Mouse (Mus musculus): Measurements from ENCODE around the gene Serinc1. TPM values are rescaled to one million over a fixed set of nuclear protein-coding genes. Genes with fewer than 3 reads are reported as not detected.

Gene Serinc1
- polyA plus RNA-seq, 1 experiment from 2014 or later: 80.9 TPM

GRCm38 (mm10) chr10:57515278-57515677 lies 17.1 kb downstream of the Serinc1 start:
- Histone ChIP-seq H3K9me3 (ENCODE audit: control insufficient read depth) (no peaks in the 10 kb centered on the region), H3K4me2 (replicated peaks; ENCODE audit: low read depth) (no peak overlapping the region), H3K27me3 (replicated peaks; ENCODE audit: control insufficient read depth, insufficient read depth, low read length) (no peaks in the 10 kb centered on the region), H3K27ac (ENCODE audit: low read depth, low read length) (no peak overlapping the region), H3K9ac (ENCODE audit: low read depth, low read length) (no peak overlapping the region), H3K4me1 (replicated peaks; ENCODE audit: control insufficient read depth, insufficient read depth, low read length) (no peaks in the 10 kb centered on the region), H3K36me3 (ENCODE audit: control insufficient read depth, insufficient read depth) (peaks cover 56% of the 10 kb centered on the region), H3K4me3 (ENCODE audit: low read depth, low read length) (no peak overlapping the region)
- 71% methylated on average over 1 of the region's 1 CpGs for WGBS
- TF ChIP-seq CTCF (IDR thresholded peaks at IDR 0.05; ENCODE audit: low read depth): no peak
- no peak for ATAC-seq

DNA sequence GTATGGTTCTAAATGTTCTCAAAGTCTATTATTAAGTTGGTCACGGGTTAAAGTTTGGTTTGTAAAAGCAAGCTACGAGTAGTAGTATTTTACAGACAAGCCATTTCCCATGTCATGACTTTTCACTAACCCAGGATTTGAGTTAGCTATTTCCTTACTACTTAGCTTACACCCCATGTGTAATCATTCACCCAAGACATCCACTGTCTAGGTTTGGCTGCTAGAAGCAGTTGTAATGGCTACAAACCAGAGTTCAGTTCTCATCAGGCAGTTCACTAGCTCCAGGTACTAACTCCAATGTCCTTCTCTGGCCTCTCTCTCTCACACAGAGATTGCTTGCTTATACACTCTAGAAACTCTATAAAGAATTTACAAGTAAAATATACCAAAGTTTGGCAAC lies 17.7 kb downstream of the Serinc1 start:
- no peaks in the 10 kb centered on the region for H3K27me3 ChIP-seq (replicated peaks; ENCODE audit: control insufficient read depth, insufficient read depth, low read length)
- H3K4me1 ChIP-seq (replicated peaks; ENCODE audit: control insufficient read depth, insufficient read depth, low read length): no peaks in the 10 kb centered on the region
- H3K4me3 ChIP-seq (ENCODE audit: low read depth, low read length): no peak overlapping the region
- no peak overlapping the region for H3K27ac ChIP-seq (ENCODE audit: low read depth, low read length)
- 92% methylated on average over 2 of the region's 2 CpGs for WGBS
- H3K36me3 ChIP-seq (ENCODE audit: control insufficient read depth, insufficient read depth): peaks cover 53% of the 10 kb centered on the region
- ATAC-seq: no peak
- no peak for TF ChIP-seq CTCF (IDR thresholded peaks at IDR 0.05; ENCODE audit: low read depth)
- H3K9ac ChIP-seq (ENCODE audit: low read depth, low read length): no peak overlapping the region
- H3K4me2 ChIP-seq (replicated peaks; ENCODE audit: low read depth): no peak overlapping the region
- H3K9me3 ChIP-seq (ENCODE audit: control insufficient read depth): no peaks in the 10 kb centered on the region

DNA sequence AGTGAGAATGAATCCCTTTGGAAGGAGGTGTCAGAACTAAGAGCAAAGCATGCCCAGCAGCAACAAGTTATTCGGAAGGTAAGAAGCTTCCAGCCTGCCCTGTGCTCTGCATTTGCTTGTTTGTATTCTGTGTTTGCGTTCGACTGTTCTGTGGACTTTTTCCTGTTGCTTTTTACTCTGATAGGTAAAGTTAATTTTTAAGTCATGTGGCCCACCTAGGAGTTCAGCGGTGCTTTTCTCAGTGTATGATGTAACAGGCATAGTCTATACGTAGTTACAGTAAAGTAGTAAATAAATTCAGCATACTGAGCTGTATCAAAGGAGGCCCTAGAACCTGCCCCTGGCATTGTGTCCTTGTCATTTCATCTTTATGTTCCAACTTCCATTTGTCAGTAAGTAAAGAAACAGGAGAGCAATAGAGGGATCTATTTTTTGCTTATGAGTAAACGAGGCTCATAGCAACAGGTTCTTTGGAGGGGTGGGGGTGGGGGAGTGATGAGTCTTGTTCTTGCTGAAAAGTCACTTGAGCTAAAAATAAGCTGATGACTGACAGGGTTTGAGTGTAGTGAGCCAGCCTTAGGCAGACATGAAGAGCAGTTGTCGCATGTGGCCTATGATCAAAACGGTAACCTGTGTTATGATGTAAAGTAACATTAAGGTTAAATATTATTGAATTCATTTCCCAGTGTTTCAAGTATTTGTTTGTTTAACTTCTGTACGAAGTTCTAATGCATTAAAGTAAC lies 32.7 kb downstream of the Serinc1 start:
- Histone ChIP-seq H3K4me2 (replicated peaks; ENCODE audit: low read depth) (no peak overlapping the region), H3K9ac (ENCODE audit: low read depth, low read length) (no peak overlapping the region), H3K4me1 (replicated peaks; ENCODE audit: control insufficient read depth, insufficient read depth, low read length) (no peaks in the 10 kb centered on the region), H3K27me3 (replicated peaks; ENCODE audit: control insufficient read depth, insufficient read depth, low read length) (no peaks in the 10 kb centered on the region), H3K36me3 (ENCODE audit: control insufficient read depth, insufficient read depth) (no peaks in the 10 kb centered on the region), H3K4me3 (ENCODE audit: low read depth, low read length) (no peak overlapping the region), H3K27ac (ENCODE audit: low read depth, low read length) (no peak overlapping the region), H3K9me3 (ENCODE audit: control insufficient read depth) (no peaks in the 10 kb centered on the region)
- no peak for TF ChIP-seq CTCF (IDR thresholded peaks at IDR 0.05; ENCODE audit: low read depth)
- ATAC-seq: no peak
- WGBS: 58% methylated on average over 9 of the region's 9 CpGs

DNA sequence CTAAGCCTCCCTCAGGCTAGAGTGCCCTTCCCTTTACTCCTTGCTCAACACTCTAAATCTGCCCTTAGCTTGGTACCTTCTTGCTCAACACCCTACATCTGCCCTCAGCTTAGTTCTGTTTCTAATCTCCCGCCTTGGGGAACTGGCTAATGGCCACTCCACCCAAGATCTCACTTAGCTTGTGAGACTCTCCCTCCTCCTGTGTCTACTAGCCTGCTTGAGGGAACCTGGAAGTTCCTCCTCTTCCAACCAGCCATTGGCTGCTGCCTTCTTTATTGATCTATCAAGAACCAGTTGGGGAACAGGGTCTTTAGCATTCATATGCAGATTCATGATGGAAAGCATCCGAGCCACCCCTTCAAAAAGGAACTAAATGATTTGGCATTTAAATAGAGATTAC lies 40.3 kb downstream of the Serinc1 start:
- Histone ChIP-seq H3K4me2 (replicated peaks; ENCODE audit: low read depth) (no peak overlapping the region), H3K27ac (ENCODE audit: low read depth, low read length) (no peak overlapping the region), H3K9ac (ENCODE audit: low read depth, low read length) (no peak overlapping the region), H3K27me3 (replicated peaks; ENCODE audit: control insufficient read depth, insufficient read depth, low read length) (no peaks in the 10 kb centered on the region), H3K9me3 (ENCODE audit: control insufficient read depth) (no peaks in the 10 kb centered on the region), H3K4me1 (replicated peaks; ENCODE audit: control insufficient read depth, insufficient read depth, low read length) (no peaks in the 10 kb centered on the region), H3K4me3 (ENCODE audit: low read depth, low read length) (no peak overlapping the region), H3K36me3 (ENCODE audit: control insufficient read depth, insufficient read depth) (no peaks in the 10 kb centered on the region)
- 77% methylated on average over 2 of the region's 2 CpGs for WGBS
- no peak for TF ChIP-seq CTCF (IDR thresholded peaks at IDR 0.05; ENCODE audit: low read depth)
- ATAC-seq: no peak

DNA sequence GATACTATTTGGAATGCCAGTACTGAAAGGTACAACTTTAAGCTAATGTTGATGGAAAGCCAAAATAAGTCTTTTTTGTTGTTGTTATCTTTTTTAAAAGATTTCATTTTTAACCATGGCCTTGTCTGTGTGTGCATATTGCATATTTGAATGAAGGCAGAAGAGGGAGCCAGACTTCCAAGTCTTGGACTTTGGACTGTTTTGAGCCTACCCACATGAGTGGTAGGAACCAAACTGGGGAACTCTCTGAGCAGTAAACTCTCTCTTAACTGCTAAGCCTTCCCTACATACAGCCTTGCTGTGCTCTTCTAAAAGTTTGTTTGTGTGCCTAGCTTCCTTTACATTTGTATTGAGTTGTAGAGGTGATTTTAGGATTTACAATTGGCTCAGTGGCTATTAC lies 43.7 kb downstream of the Serinc1 start:
- Histone ChIP-seq H3K4me3 (ENCODE audit: low read depth, low read length) (no peak overlapping the region), H3K27me3 (replicated peaks; ENCODE audit: control insufficient read depth, insufficient read depth, low read length) (no peaks in the 10 kb centered on the region), H3K9me3 (ENCODE audit: control insufficient read depth) (no peaks in the 10 kb centered on the region), H3K4me1 (replicated peaks; ENCODE audit: control insufficient read depth, insufficient read depth, low read length) (no peaks in the 10 kb centered on the region), H3K4me2 (replicated peaks; ENCODE audit: low read depth) (no peak overlapping the region), H3K27ac (ENCODE audit: low read depth, low read length) (no peak overlapping the region), H3K36me3 (ENCODE audit: control insufficient read depth, insufficient read depth) (no peaks in the 10 kb centered on the region), H3K9ac (ENCODE audit: low read depth, low read length) (no peak overlapping the region)
- peak; percentile 46 for TF ChIP-seq CTCF (IDR thresholded peaks at IDR 0.05; ENCODE audit: low read depth)
- no peak for ATAC-seq

- Histone ChIP-seq H3K4me2 (replicated peaks; ENCODE audit: low read depth) (peak overlapping the region; percentile 83), H3K36me3 (ENCODE audit: control insufficient read depth, insufficient read depth) (no peaks in the 10 kb centered on the region), H3K27ac (ENCODE audit: low read depth, low read length) (no peak overlapping the region), H3K4me3 (ENCODE audit: low read depth, low read length) (peak overlapping the region; percentile 82), H3K27me3 (replicated peaks; ENCODE audit: control insufficient read depth, insufficient read depth, low read length) (no peaks in the 10 kb centered on the region), H3K9me3 (ENCODE audit: control insufficient read depth) (0 out of 2 replicates have a peak, but pooled peaks cover 2% of the 10 kb centered on the region), H3K9ac (ENCODE audit: low read depth, low read length) (peak overlapping the region; percentile 85; the same call in 1 of the 2 replicates), H3K4me1 (replicated peaks; ENCODE audit: control insufficient read depth, insufficient read depth, low read length) (no peaks in the 10 kb centered on the region)
- TF ChIP-seq CTCF (IDR thresholded peaks at IDR 0.05; ENCODE audit: low read depth): no peak
- ATAC-seq: no peak
- WGBS: under 1% methylated on average over 8 of the region's 8 CpGs
Measured at GRCm38 (mm10) chr10:57487201-57487600, 45.1 kb downstream of the Serinc1 start.
